Mouse (Mus musculus): ENCODE measurements around the gene Atad5. TPM values are rescaled to one million over a fixed set of nuclear protein-coding genes. Genes with fewer than 3 reads are reported as not detected.
"Not testable (repeated sequence)": the region's sequence is repeated elsewhere in the genome, so short reads cannot be mapped to it uniquely, and the experiment has no call there.

Atad5 gene
- total and polyA plus RNA-seq, 3 experiments: 17.1 to 66.9 (median 22.6) TPM

GRCm38 (mm10) chr11:80181021-80181749 is 92.0 kb downstream of the Atad5 start:
- Histone ChIP-seq H3K9me3 (replicated peaks; ENCODE audit: insufficient read depth, low read length) (no peaks in the 10 kb centered on the region), H3K4me3 (ENCODE audit: control insufficient read depth in 1 of 2, insufficient read depth in 1 of 2, low read depth in 2 of 2, low read length in 2 of 2) (no peak overlapping the region), H3K4me1 (ENCODE audit: control insufficient read depth in 1 of 2, insufficient read depth in 2 of 2, low read length in 2 of 2) (peaks cover 2 to 11% of the 10 kb centered on the region in 2 experiments; a peak in 3 of 4 replicates), H3K27ac (ENCODE audit: control insufficient read depth, low read depth, low read length) (no peak overlapping the region), H3K79me2 (ENCODE audit: control insufficient read depth, insufficient read depth, low read length, poor library complexity) (peaks cover 4% of the 10 kb centered on the region; the same call in 1 of the 2 replicates), H3K36me3 (ENCODE audit: control insufficient read depth in 1 of 2, insufficient read depth in 2 of 2, low read length in 2 of 2) (peaks cover 0 to 9% of the 10 kb centered on the region in 2 experiments; a peak in 2 of 4 replicates), H3K27me3 (ENCODE audit: control insufficient read depth in 1 of 2, insufficient read depth in 2 of 2, low read length in 2 of 2) (no peaks in the 10 kb centered on the region), H3K9ac (ENCODE audit: control insufficient read depth, low read depth, low read length, poor library complexity, severe bottlenecking) (no peak overlapping the region)
- DNase-seq (ENCODE audit: low read depth, low spot score): peak; percentile 70
- 0 out of 2 replicates have a peak, but pooled peaks have one; percentile 13 for TF ChIP-seq SIN3A (IDR thresholded peaks at IDR 0.05; ENCODE audit: low read length)
- TF ChIP-seq MXI1 (IDR thresholded peaks at IDR 0.05; ENCODE audit: low read depth, low read length): no peak
- no peak for TF ChIP-seq ELF1 (IDR thresholded peaks at IDR 0.05; ENCODE audit: low read depth, low read length)
- no peak for TF ChIP-seq RCOR1 (IDR thresholded peaks at IDR 0.05; ENCODE audit: low read depth, low read length)
- peak; percentile 91 for TF ChIP-seq ZNF384 (IDR thresholded peaks at IDR 0.05; ENCODE audit: low read depth, low read length)
- TF ChIP-seq SMC3 (IDR thresholded peaks at IDR 0.05; ENCODE audit: low read depth, low read length): peak; percentile 36
- no peak for TF ChIP-seq USF1 (IDR thresholded peaks at IDR 0.05; ENCODE audit: low read depth, low read length)
- no peak for TF ChIP-seq BHLHE40 (IDR thresholded peaks at IDR 0.05; ENCODE audit: borderline replicate concordance, low read depth, low read length)
- TF ChIP-seq CHD2 (IDR thresholded peaks at IDR 0.05; ENCODE audit: low read length): no peak
- TF ChIP-seq CHD1 (IDR thresholded peaks at IDR 0.05; ENCODE audit: low read depth, low read length): no peak
- TF ChIP-seq RAD21 (IDR thresholded peaks at IDR 0.05; ENCODE audit: low read depth, low read length): peak; percentile 43
- peak in 2 of 3 experiments; percentile 37 to 55; a peak in 3 of 6 replicates for TF ChIP-seq CTCF (IDR thresholded peaks at IDR 0.05 in 2 of 3, conservative IDR thresholded peaks at IDR 0.05 in 1 of 3; ENCODE audit: control insufficient read depth in 1 of 3, insufficient read depth in 1 of 3, low read depth in 2 of 3, low read length in 3 of 3, poor library complexity in 1 of 3, severe bottlenecking in 1 of 3)
- TF ChIP-seq UBTF (IDR thresholded peaks at IDR 0.05; ENCODE audit: borderline replicate concordance, insufficient read depth, low read depth, low read length): no peak

- H3K27me3 ChIP-seq (ENCODE audit: control insufficient read depth in 1 of 2, insufficient read depth in 2 of 2, low read length in 2 of 2); H3K36me3 ChIP-seq (ENCODE audit: control insufficient read depth in 1 of 2, insufficient read depth in 2 of 2, low read length in 2 of 2); H3K79me2 ChIP-seq (ENCODE audit: control insufficient read depth, insufficient read depth, low read length, poor library complexity); H3K9me3 ChIP-seq (replicated peaks; ENCODE audit: insufficient read depth, low read length): not testable (repeated sequence)
- Histone ChIP-seq H3K9ac (ENCODE audit: control insufficient read depth, low read depth, low read length, poor library complexity, severe bottlenecking) (peak overlapping the region; percentile 88), H3K4me3 (ENCODE audit: control insufficient read depth in 1 of 2, insufficient read depth in 1 of 2, low read depth in 2 of 2, low read length in 2 of 2) (peak overlapping the region; percentile 90 to 91), H3K4me1 (ENCODE audit: control insufficient read depth in 1 of 2, insufficient read depth in 2 of 2, low read length in 2 of 2) (peaks cover 2 to 11% of the 10 kb centered on the region in 2 experiments; a peak in 3 of 4 replicates), H3K27ac (ENCODE audit: control insufficient read depth, low read depth, low read length) (peak overlapping the region; percentile 60)
- DNase-seq (ENCODE audit: low read depth, low spot score): peak; percentile 65
- TF ChIP-seq TBP (IDR thresholded peaks at IDR 0.05; ENCODE audit: low read depth, low read length) (peak; percentile 91), CTCF (IDR thresholded peaks at IDR 0.05 in 2 of 3, conservative IDR thresholded peaks at IDR 0.05 in 1 of 3; ENCODE audit: control insufficient read depth in 1 of 3, insufficient read depth in 1 of 3, low read depth in 2 of 3, low read length in 3 of 3, poor library complexity in 1 of 3, severe bottlenecking in 1 of 3) (peak in 2 of 3 experiments; percentile 18 to 54; a peak in 3 of 6 replicates), ZNF384 (IDR thresholded peaks at IDR 0.05; ENCODE audit: low read depth, low read length) (peak; percentile 86)
These were observed 94.0 kb downstream of the Atad5 start for GRCm38 (mm10) chr11:80183054-80183704.
